Mouse (Mus musculus): Measurements from ENCODE around the gene Foxl1.

GRCm38 (mm10) chr8:121086004-121086900 lies 41.5 kb upstream of the Foxl1 start:
- TF ChIP-seq CTCF (IDR thresholded peaks at IDR 0.05; ENCODE audit: borderline replicate concordance, insufficient read depth, low read length) = no peak
- no peak for TF ChIP-seq POLR2A (IDR thresholded peaks at IDR 0.05; ENCODE audit: low read depth, low read length)
